Mouse (Mus musculus) olfactory bulb, adult 2 months (tissue): ENCODE results near the gene Bet1l.

Source experiments
- CTCF ChIP-seq: fragments of 200-500 bp; IDR thresholded peaks from 2 replicates; pipeline ENCODE4 v1.5.1; 2012; ENCODE audit warnings: low read depth, mild to moderate bottlenecking, low read length, moderate library complexity; ENCODE audit not compliant: insufficient read depth
- POLR2A ChIP-seq: fragments of 200-500 bp; IDR thresholded peaks from 2 replicates; pipeline ENCODE4 v1.6.1; 2012; ENCODE audit warnings: mild to moderate bottlenecking, low read depth, low read length, moderate library complexity; ENCODE audit not compliant: insufficient read depth

- no peak for TF ChIP-seq CTCF
- no peak for TF ChIP-seq POLR2A
These were observed 29.1 kb downstream of the Bet1l start for GRCm38 (mm10) chr7:140828171-140828881.
